In the genomic region with DNA sequence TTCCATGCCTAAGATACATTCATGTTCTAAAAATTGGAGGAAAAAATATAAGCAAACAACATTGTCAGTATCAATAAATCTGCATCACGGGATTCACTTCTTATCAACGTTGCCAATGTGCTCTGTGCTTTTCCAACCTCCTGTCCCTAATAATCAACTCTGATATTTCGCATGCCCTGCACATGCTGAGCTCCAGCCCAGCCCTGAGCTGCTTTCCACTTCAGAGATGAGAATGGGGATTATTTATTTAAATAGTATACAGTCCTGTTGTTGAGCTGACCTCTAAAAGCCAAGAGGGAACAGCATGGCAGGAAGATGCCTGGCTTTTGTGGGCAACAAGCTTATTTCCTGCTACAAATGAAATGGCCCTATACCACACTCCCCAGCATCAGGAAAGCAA, we compare ENCODE assay signal across 22 mouse cellular contexts.
DNase-seq lines count a peak whose midpoint lies in the region; ATAC-seq and TF ChIP-seq lines count a peak whose summit lies in the region.
"Had no signal": no experiment of that assay in that cellular context is flagged by ENCODE, and none has a peak within 500 bp of the region (broad histone marks: within the 10 kb centered on the region; RNA-seq: fewer than 3 reads in every experiment).

No protein-coding gene starts in this region.

- H3K9ac ChIP-seq in midbrain, embryonic 14.5 days (replicated peaks; ENCODE audit: low read length): no peak overlapping the region
- H3K9ac ChIP-seq: embryonic facial prominence, embryonic 15.5 days; heart, embryonic 12.5 days; hindbrain, embryonic 14.5 days had no signal

- DNase-seq in embryo, embryonic 11 days: peak; percentile 6
- no peak for DNase-seq in embryo, embryonic 10 days (ENCODE audit: low spot score)
- DNase-seq in thymus, adult 2 months: no peak
- DNase-seq in thymus, adult 18-20 months: no peak
- peak; percentile 15 for DNase-seq in midbrain, embryonic 14.5 days
- no peak for DNase-seq in kidney, adult 11 months
- DNase-seq in cerebellum, adult 9-10 months: no peak
- DNase-seq: adrenal gland, adult 2 months; adrenal gland, postnatal 25 days; cerebellum, adult 11-12 months; cerebellum, adult 9-11 months; cerebellum, postnatal 36 days; gastrocnemius, adult 2 months; gastrocnemius, postnatal 25 days had no signal

- no peak overlapping the region for H3K4me3 ChIP-seq in thymus, adult 2 months (ENCODE audit: control insufficient read depth, insufficient read depth, low read length)
- H3K4me3 ChIP-seq in midbrain, embryonic 14.5 days (replicated peaks; ENCODE audit: low read depth, low read length): no peak overlapping the region
- H3K4me3 ChIP-seq: embryonic facial prominence, embryonic 15.5 days; erythroblast, embryonic 14.5 days; forebrain, embryonic 10.5 days; gastrocnemius, adult 2 months; heart, embryonic 12.5 days; hindbrain, embryonic 10.5 days had no signal

- WGBS in thymus, adult 2 months: 73% methylated on average over 3 of the region's 3 CpGs
- 69% methylated on average over 3 of the region's 3 CpGs for WGBS in midbrain, embryonic 14.5 days

- ATAC-seq in midbrain, embryonic 14.5 days (ENCODE audit: low FRiP score, low TSS enrichment): no peak
- ATAC-seq: forebrain, embryonic 14.5 days had no signal

- no peaks in the 10 kb centered on the region for H3K27me3 ChIP-seq in thymus, adult 2 months (ENCODE audit: control insufficient read depth, insufficient read depth, low read length)
- H3K27me3 ChIP-seq in midbrain, embryonic 14.5 days (ENCODE audit: control insufficient read depth, insufficient read depth, low read length): no peaks in the 10 kb centered on the region
- H3K27me3 ChIP-seq: CH12.LX; embryonic facial prominence, embryonic 15.5 days; heart, embryonic 12.5 days had no signal

- no peak for TF ChIP-seq CTCF in thymus, adult 2 months (IDR thresholded peaks at IDR 0.05; ENCODE audit: borderline replicate concordance, control insufficient read depth, extremely low read depth, insufficient read depth, low read length, poor library complexity)

- peaks cover 12% of the 10 kb centered on the region for H3K4me1 ChIP-seq in thymus, adult 2 months (replicated peaks; ENCODE audit: control insufficient read depth, insufficient read depth, low read length)
- 0 out of 2 replicates have a peak, but pooled peaks cover 3% of the 10 kb centered on the region for H3K4me1 ChIP-seq in midbrain, embryonic 14.5 days (ENCODE audit: control insufficient read depth, insufficient read depth, low read length)
- H3K4me1 ChIP-seq: embryonic facial prominence, embryonic 15.5 days had no signal

- no peak for TF ChIP-seq POLR2A in thymus, adult 2 months (IDR thresholded peaks at IDR 0.05; ENCODE audit: control insufficient read depth, extremely low read depth, insufficient read depth, low read length, poor library complexity)

- no peaks in the 10 kb centered on the region for H3K9me3 ChIP-seq in midbrain, embryonic 14.5 days (ENCODE audit: control insufficient read depth, low read length)
- H3K9me3 ChIP-seq: embryonic facial prominence, embryonic 15.5 days; forebrain, embryonic 10.5 days; heart, embryonic 12.5 days; hindbrain, embryonic 10.5 days had no signal

- H3K4me2 ChIP-seq in midbrain, embryonic 14.5 days (ENCODE audit: low read length): no peak overlapping the region
- H3K4me2 ChIP-seq: embryonic facial prominence, embryonic 15.5 days; heart, embryonic 12.5 days; hindbrain, embryonic 14.5 days had no signal

- H3K36me3 ChIP-seq in thymus, adult 2 months (ENCODE audit: control insufficient read depth, insufficient read depth, low read length): no peaks in the 10 kb centered on the region
- H3K36me3 ChIP-seq in midbrain, embryonic 14.5 days (ENCODE audit: control insufficient read depth, insufficient read depth, low read length): no peaks in the 10 kb centered on the region
- H3K36me3 ChIP-seq: embryonic facial prominence, embryonic 15.5 days; forebrain, embryonic 10.5 days; heart, embryonic 12.5 days; hindbrain, embryonic 10.5 days had no signal

- H3K27ac ChIP-seq in thymus, adult 2 months (ENCODE audit: control insufficient read depth, insufficient read depth, low read length): peak overlapping the region; percentile 86
- 0 out of 2 replicates have a peak overlapping the region, but pooled peaks have one; percentile 13 for H3K27ac ChIP-seq in midbrain, embryonic 14.5 days (replicated peaks; ENCODE audit: low read depth, low read length)
- H3K27ac ChIP-seq: embryonic facial prominence, embryonic 15.5 days; forebrain, embryonic 10.5 days; gastrocnemius, adult 2 months; hindbrain, embryonic 10.5 days; hindbrain, embryonic 14.5 days had no signal

Comparison
In these comparisons a context has a peak if more than half of its experiments do, and no peak if none do; other contexts are left out.
1. DNase-seq: peak in embryo, embryonic 11 days (single experiment) and midbrain, embryonic 14.5 days (single experiment); none in embryo, embryonic 10 days (single experiment), thymus, adult 2 months (single experiment), thymus, adult 18-20 months (0 of 2), kidney, adult 11 months (single experiment) and cerebellum, adult 9-10 months (single experiment).